Mouse (Mus musculus) stomach, embryonic 15.5 days (tissue): ENCODE measurements around the gene Numbl. TPM values are rescaled to one million over a fixed set of nuclear protein-coding genes. Genes with fewer than 3 reads are reported as not detected.
A peak's percentile ranks its signal among the peaks of the same experiment; 100 is the strongest.

Source experiments
- ATAC-seq: fragments of 200-750 bp; cut with Nextera tagmentation; 2 replicates; pipeline ENCODE4 v1.8.0; 2017; ENCODE audit warnings: low read depth, moderate number of reproducible peaks, moderate TSS enrichment; ENCODE audit not compliant: insufficient read depth, low FRiP score
- H3K27ac ChIP-seq: fragments of 300-500 bp; sonication (generic); 2 replicates; pipeline ENCODE4 v1.5.1; 2015; ENCODE audit warnings: mild to moderate bottlenecking, inconsistent platforms
- H3K27me3 ChIP-seq: fragments of 300-500 bp; sonication (generic); replicated peaks from 2 replicates; pipeline ENCODE4 v1.6.1; 2015; ENCODE audit warnings: inconsistent platforms
- H3K36me3 ChIP-seq: fragments of 300-500 bp; sonication (generic); 2 replicates; pipeline ENCODE4 v1.6.1; 2015; ENCODE audit warnings: inconsistent platforms
- H3K4me1 ChIP-seq: fragments of 300-500 bp; sonication (generic); 2 replicates; pipeline ENCODE4 v1.6.1; 2015; ENCODE audit warnings: inconsistent platforms
- H3K4me2 ChIP-seq: fragments of 300-500 bp; sonication (generic); 2 replicates; pipeline ENCODE4 v1.6.1; 2015; ENCODE audit warnings: mild to moderate bottlenecking, inconsistent platforms
- H3K4me3 ChIP-seq: fragments of 300-500 bp; sonication (generic); replicated peaks from 2 replicates; pipeline ENCODE4 v1.5.1; 2015; ENCODE audit warnings: inconsistent platforms
- H3K9ac ChIP-seq: fragments of 300-500 bp; sonication (generic); 2 replicates; pipeline ENCODE4 v1.6.1; 2015; ENCODE audit warnings: inconsistent platforms
- H3K9me3 ChIP-seq: fragments of 300-500 bp; sonication (generic); 2 replicates; pipeline ENCODE4 v1.6.1; 2016; ENCODE audit warnings: inconsistent platforms
- WGBS: fragments of 180-500 bp; shearing (Covaris S2); methylation state at CpG from one replicate; pipeline ENCODE4 v1.1.7; 2015; 5-methylcytosine and 5-hydroxymethylcytosine counted together
- polyA plus RNA-seq: library from polyadenylated mRNA; unstranded; fragments of >200 nt; fragmentation: Nextera tagmentation; extraction: Ambion mirVana; gene quantifications from 2 replicates; pipeline ENCODE4 v1.2.1, GENCODE M21; 2015

Gene Numbl
- polyA plus RNA-seq, 1 experiment from 2014 or later: 23.4 TPM

GRCm38 (mm10) chr7:27314393-27314792 lies 56.2 kb downstream of the Numbl start:
- Histone ChIP-seq H3K9me3 (no peaks in the 10 kb centered on the region), H3K36me3 (peaks cover 42% of the 10 kb centered on the region), H3K4me1 (peaks cover 11% of the 10 kb centered on the region), H3K27me3 (no peaks in the 10 kb centered on the region), H3K4me2 (no peak overlapping the region), H3K27ac (no peak overlapping the region), H3K4me3 (no peak overlapping the region), H3K9ac (no peak overlapping the region)
- 85% methylated on average over 3 of the region's 3 CpGs for WGBS
- ATAC-seq: no peak

- H3K9me3 ChIP-seq: no peaks in the 10 kb centered on the region
- H3K4me2 ChIP-seq: no peak overlapping the region; the same call in 1 of the 2 replicates
- H3K9ac ChIP-seq: no peak overlapping the region
- no peak overlapping the region for H3K4me3 ChIP-seq
- WGBS: 56% methylated on average over 7 of the region's 7 CpGs
- ATAC-seq: no peak
- peaks cover under 1% of the 10 kb centered on the region; the same call in 1 of the 2 replicates for H3K4me1 ChIP-seq
- H3K27ac ChIP-seq: no peak overlapping the region
- H3K36me3 ChIP-seq: peaks cover 47% of the 10 kb centered on the region
- H3K27me3 ChIP-seq: no peaks in the 10 kb centered on the region
These were observed 57.7 kb downstream of the Numbl start for GRCm38 (mm10) chr7:27315958-27316357.

DNA sequence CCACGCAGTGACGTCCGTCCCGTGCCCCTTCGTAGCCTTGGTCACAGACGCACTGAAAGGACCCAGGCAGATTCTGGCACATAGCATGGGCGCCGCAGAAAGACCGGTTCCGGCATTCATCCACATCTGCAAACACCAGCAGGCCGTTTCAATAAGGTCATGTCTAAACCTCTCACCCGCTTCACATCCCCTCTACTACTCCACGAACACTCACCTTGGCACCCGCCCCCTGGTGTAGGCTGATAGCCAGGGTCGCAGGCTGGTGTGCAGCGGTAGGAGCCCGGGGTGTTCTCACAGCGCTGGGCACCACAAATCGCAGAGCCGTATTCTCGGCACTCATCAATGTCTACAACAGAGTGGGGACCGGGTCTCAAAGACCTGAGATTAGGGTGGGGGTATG lies 61.2 kb downstream of the Numbl start:
- no peak for ATAC-seq
- Histone ChIP-seq H3K4me3 (no peak overlapping the region), H3K4me2 (no peak overlapping the region), H3K27ac (no peak overlapping the region), H3K4me1 (no peaks in the 10 kb centered on the region), H3K36me3 (peaks cover 49% of the 10 kb centered on the region), H3K9ac (no peak overlapping the region), H3K27me3 (no peaks in the 10 kb centered on the region), H3K9me3 (no peaks in the 10 kb centered on the region)
- WGBS: 90% methylated on average over 22 of the region's 22 CpGs

GRCm38 (mm10) chr7:27322291-27322690 lies 64.1 kb downstream of the Numbl start:
- Histone ChIP-seq H3K4me2 (no peak overlapping the region), H3K9me3 (no peaks in the 10 kb centered on the region), H3K9ac (no peak overlapping the region), H3K4me1 (peaks cover 6% of the 10 kb centered on the region), H3K27me3 (peaks cover 8% of the 10 kb centered on the region; the same call in 1 of the 2 replicates), H3K4me3 (no peak overlapping the region), H3K36me3 (peaks cover 41% of the 10 kb centered on the region), H3K27ac (no peak overlapping the region)
- 28% methylated on average over 13 of the region's 13 CpGs for WGBS
- no peak for ATAC-seq

DNA sequence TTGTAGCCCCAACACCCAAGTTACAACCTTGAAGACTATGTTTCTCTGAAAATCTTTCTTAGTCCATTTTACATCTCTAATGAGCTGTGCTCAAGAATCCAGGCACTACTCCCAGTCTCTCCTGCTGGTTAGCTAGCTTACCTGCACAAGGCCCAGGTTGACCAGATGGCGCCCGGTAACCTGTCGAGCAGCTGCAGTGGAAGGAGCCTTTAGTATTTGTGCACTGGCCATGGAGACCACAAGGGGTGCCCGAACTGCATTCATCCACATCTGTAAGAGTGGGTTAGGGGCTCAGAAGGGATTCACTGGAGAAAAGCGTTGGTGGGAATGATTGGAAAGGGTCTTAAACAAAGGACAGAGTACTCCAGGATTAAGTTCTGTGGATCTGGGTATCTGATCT lies 64.8 kb downstream of the Numbl start:
- Histone ChIP-seq H3K36me3 (peaks cover 42% of the 10 kb centered on the region), H3K4me1 (peaks cover 6% of the 10 kb centered on the region)

GRCm38 (mm10) chr7:27324161-27324560 lies 65.9 kb downstream of the Numbl start:
- H3K4me2 ChIP-seq: no peak overlapping the region
- H3K27me3 ChIP-seq: peaks cover 10% of the 10 kb centered on the region; the same call in 1 of the 2 replicates
- no peak overlapping the region for H3K9ac ChIP-seq
- peaks cover 38% of the 10 kb centered on the region for H3K36me3 ChIP-seq
- H3K27ac ChIP-seq: no peak overlapping the region
- ATAC-seq: no peak
- H3K4me3 ChIP-seq: no peak overlapping the region
- peaks cover 11% of the 10 kb centered on the region for H3K4me1 ChIP-seq
- WGBS: 95% methylated on average over 11 of the region's 11 CpGs
- no peaks in the 10 kb centered on the region for H3K9me3 ChIP-seq

More for the DNA sequence above, 64.8 kb downstream of the Numbl start:
- no peak for ATAC-seq
- peaks cover 10% of the 10 kb centered on the region; the same call in 1 of the 2 replicates for H3K27me3 ChIP-seq
- no peak overlapping the region for H3K4me3 ChIP-seq
- no peaks in the 10 kb centered on the region for H3K9me3 ChIP-seq
- no peak overlapping the region for H3K4me2 ChIP-seq
- H3K27ac ChIP-seq: no peak overlapping the region
- H3K9ac ChIP-seq: no peak overlapping the region
- 93% methylated on average over 5 of the region's 5 CpGs for WGBS

- H3K27ac ChIP-seq: no peak overlapping the region
- H3K4me2 ChIP-seq: no peak overlapping the region
- ATAC-seq: no peak
- peaks cover 17% of the 10 kb centered on the region for H3K4me1 ChIP-seq
- WGBS: 65% methylated on average over 18 of the region's 20 CpGs
- peaks cover 10% of the 10 kb centered on the region; the same call in 1 of the 2 replicates for H3K27me3 ChIP-seq
- H3K9me3 ChIP-seq: no peaks in the 10 kb centered on the region
- peaks cover 30% of the 10 kb centered on the region for H3K36me3 ChIP-seq
- H3K4me3 ChIP-seq: no peak overlapping the region
- H3K9ac ChIP-seq: no peak overlapping the region
These were observed 66.7 kb downstream of the Numbl start for GRCm38 (mm10) chr7:27324928-27325327.

DNA sequence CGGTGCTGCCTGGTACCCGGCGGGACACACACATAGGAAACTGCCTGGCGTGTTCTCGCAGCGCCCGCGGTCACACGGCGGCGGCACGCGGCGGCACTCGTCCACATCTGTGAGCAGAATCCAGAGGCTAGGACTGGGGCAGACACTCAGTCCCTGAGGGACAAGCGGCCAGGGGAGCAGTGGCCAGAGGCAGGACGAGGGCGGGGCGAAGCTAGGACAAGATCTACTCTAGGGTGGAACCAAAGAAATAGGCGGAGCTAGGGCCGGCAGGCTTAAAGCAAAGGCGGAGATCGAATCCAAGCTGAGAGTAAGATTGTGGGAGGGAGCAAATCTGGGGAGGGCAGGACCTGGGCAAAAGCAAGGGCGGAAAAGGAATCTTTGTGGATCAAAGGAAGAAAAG lies 67.5 kb downstream of the Numbl start:
- ATAC-seq: no peak; the same call in 1 of the 2 replicates
- peak overlapping the region; percentile 47 for H3K4me2 ChIP-seq
- peak overlapping the region; percentile 23; the same call in 1 of the 2 replicates for H3K4me3 ChIP-seq
- no peak overlapping the region for H3K27ac ChIP-seq
- WGBS: 22% methylated on average over 24 of the region's 24 CpGs
- no peak overlapping the region for H3K9ac ChIP-seq
- H3K27me3 ChIP-seq: peaks cover 10% of the 10 kb centered on the region; the same call in 1 of the 2 replicates
- H3K4me1 ChIP-seq: peaks cover 24% of the 10 kb centered on the region
- H3K36me3 ChIP-seq: peaks cover 30% of the 10 kb centered on the region
- no peaks in the 10 kb centered on the region for H3K9me3 ChIP-seq

DNA sequence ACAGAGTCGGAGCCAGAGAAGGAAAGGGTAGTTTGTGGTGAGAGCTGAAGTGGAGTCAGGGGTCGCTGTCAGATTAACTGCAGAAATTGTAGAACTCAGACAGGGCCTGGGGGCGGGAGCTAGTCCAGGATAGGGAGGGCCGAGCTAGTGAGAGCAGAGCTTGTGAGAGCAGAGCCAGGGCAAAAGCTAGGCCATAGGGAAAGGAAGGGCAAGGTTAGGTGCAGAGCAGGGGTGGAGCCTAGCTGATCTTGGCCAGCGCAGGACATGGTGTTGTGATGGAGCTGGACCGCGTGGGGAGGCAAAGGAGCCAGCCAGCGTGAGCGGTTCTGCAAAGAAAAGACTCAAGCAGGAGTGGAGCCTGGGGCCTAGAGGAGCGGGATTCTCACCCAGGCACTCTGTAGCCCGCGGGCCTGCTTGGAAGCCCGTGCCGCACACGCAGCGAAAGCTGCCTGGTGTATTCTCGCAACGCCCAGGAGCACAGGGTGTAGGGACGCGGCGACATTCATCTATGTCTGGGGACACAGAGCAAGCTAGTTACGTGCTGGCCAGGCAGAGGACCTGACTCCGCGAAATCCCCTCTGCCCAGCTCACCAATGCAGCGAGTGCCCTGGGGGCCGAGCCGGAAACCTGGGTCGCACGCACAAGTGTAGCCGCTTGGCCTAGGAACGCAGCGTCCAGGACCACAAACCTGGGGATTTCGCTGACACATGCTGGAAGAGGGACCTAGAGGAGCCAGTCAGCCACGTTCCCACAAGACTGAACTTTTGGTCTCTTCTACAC lies 68.1 kb downstream of the Numbl start:
- WGBS: 53% methylated on average over 34 of the region's 34 CpGs
- Histone ChIP-seq H3K4me2 (peak overlapping the region; percentile 47), H3K27me3 (peaks cover 10% of the 10 kb centered on the region; the same call in 1 of the 2 replicates), H3K4me1 (peaks cover 24% of the 10 kb centered on the region), H3K27ac (no peak overlapping the region), H3K4me3 (no peak overlapping the region), H3K9ac (no peak overlapping the region), H3K36me3 (peaks cover 30% of the 10 kb centered on the region), H3K9me3 (no peaks in the 10 kb centered on the region)
- ATAC-seq: no peak

GRCm38 (mm10) chr7:27327500-27327899 lies 69.3 kb downstream of the Numbl start:
- peaks cover 13% of the 10 kb centered on the region; the same call in 1 of the 2 replicates for H3K27me3 ChIP-seq
- H3K4me1 ChIP-seq: peaks cover 29% of the 10 kb centered on the region
- no peaks in the 10 kb centered on the region for H3K9me3 ChIP-seq
- no peak overlapping the region for H3K4me2 ChIP-seq
- no peak overlapping the region for H3K4me3 ChIP-seq
- no peak overlapping the region for H3K27ac ChIP-seq
- no peak for ATAC-seq
- H3K36me3 ChIP-seq: peaks cover 22% of the 10 kb centered on the region
- H3K9ac ChIP-seq: no peak overlapping the region
- WGBS: 95% methylated on average over 8 of the region's 8 CpGs

DNA sequence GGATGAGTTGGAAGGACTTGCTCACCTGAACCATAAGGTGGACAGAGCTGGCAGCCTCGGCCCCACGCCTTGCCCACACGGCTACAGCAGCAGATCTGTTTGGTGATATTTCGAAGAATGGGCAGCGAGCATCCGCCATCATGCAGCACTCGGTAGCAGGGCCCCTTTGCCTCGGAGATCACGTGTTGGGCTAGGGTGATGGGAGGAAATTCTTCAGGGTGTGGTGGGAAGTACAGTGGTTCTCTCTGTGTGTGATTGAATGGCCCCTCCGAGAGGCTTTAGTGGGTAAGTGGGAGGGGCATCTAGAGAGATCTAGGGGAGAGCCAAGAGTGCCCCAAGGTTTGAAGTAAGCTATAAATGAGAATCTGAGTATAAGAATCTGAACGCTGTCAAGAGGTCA lies 69.9 kb downstream of the Numbl start:
- H3K27me3 ChIP-seq: peaks cover 15% of the 10 kb centered on the region; the same call in 1 of the 2 replicates
- no peak for ATAC-seq
- H3K36me3 ChIP-seq: peaks cover 17% of the 10 kb centered on the region
- H3K4me3 ChIP-seq: no peak overlapping the region
- no peak overlapping the region for H3K9ac ChIP-seq
- no peak overlapping the region for H3K27ac ChIP-seq
- H3K4me1 ChIP-seq: peaks cover 32% of the 10 kb centered on the region
- 79% methylated on average over 11 of the region's 11 CpGs for whole genome bisulfite sequencing
- H3K4me2 ChIP-seq: no peak overlapping the region
- H3K9me3 ChIP-seq: no peaks in the 10 kb centered on the region

- Histone ChIP-seq H3K4me3 (no peak overlapping the region), H3K4me1 (peaks cover 37% of the 10 kb centered on the region), H3K27me3 (peaks cover 20% of the 10 kb centered on the region; the same call in 1 of the 2 replicates), H3K4me2 (no peak overlapping the region; the same call in 1 of the 2 replicates), H3K9me3 (no peaks in the 10 kb centered on the region), H3K27ac (no peak overlapping the region), H3K9ac (no peak overlapping the region), H3K36me3 (peaks cover 13% of the 10 kb centered on the region)
- no peak for ATAC-seq
- 36% methylated on average over 16 of the region's 16 CpGs for WGBS
These were observed 70.4 kb downstream of the Numbl start for GRCm38 (mm10) chr7:27328648-27329047.
